ENCODE assay signal across 11 mouse cellular contexts in genomic region chr8:126720473-126721145, GRCm38 (mm10).
DNase-seq lines count a peak whose midpoint lies in the region; ATAC-seq and TF ChIP-seq lines count a peak whose summit lies in the region.
"Had no signal": no experiment of that assay in that cellular context is flagged by ENCODE, and none has a peak within 500 bp of the region (broad histone marks: within the 10 kb centered on the region; RNA-seq: fewer than 3 reads in every experiment).

No protein-coding gene starts in this region.

- DNase-seq in lung, adult 2 months = no peak
- DNase-seq in kidney, adult 2 months = peak; percentile 79
- DNase-seq in heart, postnatal 14 days = no peak
- DNase-seq: cerebellum, adult 2 months had no signal

- 0 out of 2 replicates have a peak overlapping the region, but pooled peaks have one; percentile 26 for H3K27ac ChIP-seq in lung, embryonic 15.5 days
- H3K27ac ChIP-seq in kidney, adult 2 months (ENCODE audit: insufficient read depth, low read depth, low read length) = peak overlapping the region; percentile 9; the same call in 1 of the 2 replicates
- H3K27ac ChIP-seq in limb, embryonic 15.5 days = 0 out of 2 replicates have a peak overlapping the region, but pooled peaks have one; percentile 14
- H3K27ac ChIP-seq: embryonic facial prominence, embryonic 13.5 days; heart, embryonic 10.5 days had no signal

- 74% methylated on average over 4 of the region's 4 CpGs for WGBS in lung, embryonic 15.5 days
- WGBS in lung, adult 2 months = 79% methylated on average over 4 of the region's 4 CpGs
- 61% methylated on average over 4 of the region's 4 CpGs for WGBS in kidney, adult 2 months
- WGBS in limb, embryonic 15.5 days = 81% methylated on average over 4 of the region's 4 CpGs

- H3K4me1 ChIP-seq in lung, embryonic 15.5 days = peaks cover 11% of the 10 kb centered on the region
- H3K4me1 ChIP-seq in lung, adult 2 months (ENCODE audit: control insufficient read depth, insufficient read depth, low read length) = peaks cover 5% of the 10 kb centered on the region
- H3K4me1 ChIP-seq in kidney, adult 2 months (ENCODE audit: control insufficient read depth, insufficient read depth, low read length) = peaks cover 12% of the 10 kb centered on the region
- peaks cover 17% of the 10 kb centered on the region for H3K4me1 ChIP-seq in limb, embryonic 15.5 days

- no peak overlapping the region for H3K4me3 ChIP-seq in lung, embryonic 15.5 days
- H3K4me3 ChIP-seq in lung, adult 2 months (replicated peaks; ENCODE audit: extremely low read depth, low read depth, low read length) = no peak overlapping the region
- H3K4me3 ChIP-seq in kidney, adult 2 months (ENCODE audit: insufficient read depth, low read depth, low read length) = no peak overlapping the region
- H3K4me3 ChIP-seq in limb, embryonic 15.5 days = no peak overlapping the region
- H3K4me3 ChIP-seq: embryonic facial prominence, embryonic 13.5 days; heart, embryonic 10.5 days; myocyte had no signal

- no peak for TF ChIP-seq POLR2A in lung, adult 2 months (IDR thresholded peaks at IDR 0.05; ENCODE audit: borderline replicate concordance, extremely low read depth, low read depth, low read length)
- TF ChIP-seq POLR2A in kidney, adult 2 months (IDR thresholded peaks at IDR 0.05; ENCODE audit: low read depth, low read length) = no peak

- ATAC-seq in lung, embryonic 15.5 days (ENCODE audit: borderline replicate concordance, extremely low read depth, low FRiP score, low TSS enrichment) = no peak; the same call in 1 of the 2 replicates
- ATAC-seq in limb, embryonic 15.5 days (ENCODE audit: insufficient number of reproducible peaks, low FRiP score, low TSS enrichment, low read depth) = no peak
- peak; percentile 76 for ATAC-seq in megakaryocyte progenitor cell, adult 5-6 weeks (replicated peaks; ENCODE audit: poor library complexity)
- ATAC-seq in activated CD4-positive, CD25-positive, alpha-beta regulatory T cell, adult 4 months = no peak

- no peak overlapping the region for H3K9ac ChIP-seq in lung, embryonic 15.5 days
- H3K9ac ChIP-seq in limb, embryonic 15.5 days = no peak overlapping the region
- H3K9ac ChIP-seq: embryonic facial prominence, embryonic 13.5 days had no signal

- H3K4me2 ChIP-seq in lung, embryonic 15.5 days = no peak overlapping the region
- no peak overlapping the region for H3K4me2 ChIP-seq in limb, embryonic 15.5 days
- H3K4me2 ChIP-seq: embryonic facial prominence, embryonic 13.5 days had no signal

- H3K9me3 ChIP-seq in lung, embryonic 15.5 days = no peaks in the 10 kb centered on the region
- H3K9me3 ChIP-seq in limb, embryonic 15.5 days = no peaks in the 10 kb centered on the region
- H3K9me3 ChIP-seq: embryonic facial prominence, embryonic 13.5 days; heart, embryonic 10.5 days had no signal

- TF ChIP-seq CTCF in lung, adult 2 months (IDR thresholded peaks at IDR 0.05; ENCODE audit: insufficient read depth, low read length) = no peak
- no peak for TF ChIP-seq CTCF in kidney, adult 2 months (conservative IDR thresholded peaks at IDR 0.05; ENCODE audit: insufficient read depth, insufficient read length, low read depth, low read length)

- H3K36me3 ChIP-seq in lung, embryonic 15.5 days = no peaks in the 10 kb centered on the region
- H3K36me3 ChIP-seq in kidney, adult 2 months (ENCODE audit: control insufficient read depth, insufficient read depth, low read length) = no peaks in the 10 kb centered on the region
- H3K36me3 ChIP-seq in limb, embryonic 15.5 days = no peaks in the 10 kb centered on the region
- H3K36me3 ChIP-seq: embryonic facial prominence, embryonic 13.5 days; heart, embryonic 10.5 days had no signal

- intact Hi-C loops in heart, postnatal 14 days (cut with DNase I) = no loop called here

- no peaks in the 10 kb centered on the region for H3K27me3 ChIP-seq in lung, embryonic 15.5 days
- no peaks in the 10 kb centered on the region for H3K27me3 ChIP-seq in kidney, adult 2 months (replicated peaks; ENCODE audit: control insufficient read depth, insufficient read depth, low read length)
- H3K27me3 ChIP-seq in limb, embryonic 15.5 days = no peaks in the 10 kb centered on the region
- H3K27me3 ChIP-seq: embryonic facial prominence, embryonic 13.5 days had no signal
